Mouse (Mus musculus): ENCODE results near the gene Mrrf.
"Not testable (repeated sequence)": the region's sequence is repeated elsewhere in the genome, so short reads cannot be mapped to it uniquely, and the experiment has no call there.

Gene Mrrf

GRCm38 (mm10) chr2:36135887-36136286 lies 302 bp upstream of the Mrrf start:
- no peak for DNase-seq

GRCm38 (mm10) chr2:36139096-36139495 lies 2.9 kb downstream of the Mrrf start:
- DNase-seq = no peak

GRCm38 (mm10) chr2:36148876-36149365 lies 12.7 kb downstream of the Mrrf start:
- no peak for DNase-seq

- DNase-seq = not testable (repeated sequence)
Measured at GRCm38 (mm10) chr2:36152401-36152800, 16.2 kb downstream of the Mrrf start.

GRCm38 (mm10) chr2:36157461-36157860 lies 21.3 kb downstream of the Mrrf start:
- DNase-seq = no peak

- no peak for DNase-seq
Measured at GRCm38 (mm10) chr2:36159336-36159735, 23.1 kb downstream of the Mrrf start.

- DNase-seq = no peak
Measured at GRCm38 (mm10) chr2:36167990-36168618, 31.9 kb downstream of the Mrrf start.

- no peak for DNase-seq
Measured at GRCm38 (mm10) chr2:36169176-36169575, 33.0 kb downstream of the Mrrf start.

- no peak for DNase-seq
Measured at GRCm38 (mm10) chr2:36172136-36172535, 35.9 kb downstream of the Mrrf start.

GRCm38 (mm10) chr2:36172574-36172973 lies 36.4 kb downstream of the Mrrf start:
- DNase-seq = no peak

GRCm38 (mm10) chr2:36179487-36179886 lies 43.3 kb downstream of the Mrrf start:
- no peak for DNase-seq

GRCm38 (mm10) chr2:36181587-36182368 lies 45.6 kb downstream of the Mrrf start:
- not testable (repeated sequence) for DNase-seq

- no peak for DNase-seq
Measured at GRCm38 (mm10) chr2:36183278-36183677, 47.1 kb downstream of the Mrrf start.

GRCm38 (mm10) chr2:36184192-36184591 lies 48.0 kb downstream of the Mrrf start:
- no peak for DNase-seq

- no peak for DNase-seq
Measured at GRCm38 (mm10) chr2:36184876-36185275, 48.7 kb downstream of the Mrrf start.

GRCm38 (mm10) chr2:36189200-36189599 lies 53.0 kb downstream of the Mrrf start:
- DNase-seq = not testable (repeated sequence)

GRCm38 (mm10) chr2:36191098-36191941 lies 55.1 kb downstream of the Mrrf start:
- DNase-seq = no peak

- no peak for DNase-seq
Measured at GRCm38 (mm10) chr2:36197021-36197420, 60.8 kb downstream of the Mrrf start.

- DNase-seq = no peak
Measured at GRCm38 (mm10) chr2:36197919-36198881, 62.0 kb downstream of the Mrrf start.

GRCm38 (mm10) chr2:36198882-36199262 lies 62.7 kb downstream of the Mrrf start:
- DNase-seq = no peak

- no peak for DNase-seq
Measured at GRCm38 (mm10) chr2:36200813-36201212, 64.6 kb downstream of the Mrrf start.
